Mouse (Mus musculus) lung, postnatal 0 days (tissue): Measurements from ENCODE around the gene Ppil4. TPM values are rescaled to one million over a fixed set of nuclear protein-coding genes. Genes with fewer than 3 reads are reported as not detected.
"Not testable (repeated sequence)": the region's sequence is repeated elsewhere in the genome, so short reads cannot be mapped to it uniquely, and the experiment has no call there.

Experiments used
- ATAC-seq: fragments of 200-750 bp; cut with Nextera tagmentation; 2 replicates; pipeline ENCODE4 v1.8.0; 2017; ENCODE audit warnings: moderate library complexity
- DNase-seq: peaks from one replicate; pipeline ENCODE4 v3.0.0-alpha.2; 2016; ENCODE audit warnings: low spot score
- H3K27ac ChIP-seq: fragments of 300-500 bp; sonication (generic); 2 replicates; pipeline ENCODE4 v1.5.1; 2014; ENCODE audit warnings: antibody characterized with exemption, mild to moderate bottlenecking, low read length, mixed read lengths
- H3K27me3 ChIP-seq: fragments of 300-500 bp; sonication (generic); replicated peaks from 2 replicates; pipeline ENCODE4 v1.6.1; 2014; ENCODE audit warnings: low read length, mixed read lengths; ENCODE audit not compliant: insufficient read depth
- H3K36me3 ChIP-seq: fragments of 300-500 bp; sonication (generic); 2 replicates; pipeline ENCODE4 v1.6.1; 2014; ENCODE audit warnings: low read length, mixed read lengths; ENCODE audit not compliant: insufficient read depth
- H3K4me1 ChIP-seq: fragments of 300-500 bp; sonication (generic); 2 replicates; pipeline ENCODE4 v1.6.1; 2014; ENCODE audit warnings: antibody characterized with exemption, low read depth, low read length, mixed read lengths; ENCODE audit not compliant: insufficient read depth
- H3K4me2 ChIP-seq: fragments of 300-500 bp; sonication (generic); replicated peaks from 2 replicates; pipeline ENCODE4 v1.6.1; 2014; ENCODE audit warnings: low read depth, mild to moderate bottlenecking, low read length, moderate library complexity, mixed read lengths
- H3K4me3 ChIP-seq: fragments of 300-500 bp; sonication (generic); 2 replicates; pipeline ENCODE4 v1.5.1; 2014; ENCODE audit warnings: low read depth, low read length
- H3K9ac ChIP-seq: fragments of 300-500 bp; sonication (generic); replicated peaks from 2 replicates; pipeline ENCODE4 v1.6.1; 2014; ENCODE audit warnings: low read depth, mild to moderate bottlenecking
- H3K9me3 ChIP-seq: fragments of 300-500 bp; sonication (generic); 2 replicates; pipeline ENCODE4 v1.6.1; 2016; ENCODE audit warnings: low read length, mixed read lengths
- CTCF ChIP-seq: IDR thresholded peaks from 2 replicates; pipeline ENCODE4 v1.5.1; 2016; ENCODE audit warnings: antibody characterized with exemption, mild to moderate bottlenecking
- EP300 ChIP-seq: IDR thresholded peaks from 2 replicates; pipeline ENCODE4 v1.6.1; 2016; ENCODE audit warnings: antibody characterized with exemption, mild to moderate bottlenecking, control low read depth
- WGBS: fragments of 180-500 bp; shearing (Covaris S2); extraction: QIAGEN DNeasy Blood & Tissue Kit; methylation state at CpG from one replicate; pipeline ENCODE4 v1.1.7; 2014; 5-methylcytosine and 5-hydroxymethylcytosine counted together
- polyA plus RNA-seq: library from polyadenylated mRNA; unstranded; fragments of >200 nt; fragmentation: Nextera tagmentation; extraction: Ambion mirVana; gene quantifications from 2 replicates; pipeline ENCODE4 v1.2.1, GENCODE M21; 2015

Gene Ppil4
- 30.5 and 30.6 TPM in 2 replicates for polyA plus RNA-seq

DNA sequence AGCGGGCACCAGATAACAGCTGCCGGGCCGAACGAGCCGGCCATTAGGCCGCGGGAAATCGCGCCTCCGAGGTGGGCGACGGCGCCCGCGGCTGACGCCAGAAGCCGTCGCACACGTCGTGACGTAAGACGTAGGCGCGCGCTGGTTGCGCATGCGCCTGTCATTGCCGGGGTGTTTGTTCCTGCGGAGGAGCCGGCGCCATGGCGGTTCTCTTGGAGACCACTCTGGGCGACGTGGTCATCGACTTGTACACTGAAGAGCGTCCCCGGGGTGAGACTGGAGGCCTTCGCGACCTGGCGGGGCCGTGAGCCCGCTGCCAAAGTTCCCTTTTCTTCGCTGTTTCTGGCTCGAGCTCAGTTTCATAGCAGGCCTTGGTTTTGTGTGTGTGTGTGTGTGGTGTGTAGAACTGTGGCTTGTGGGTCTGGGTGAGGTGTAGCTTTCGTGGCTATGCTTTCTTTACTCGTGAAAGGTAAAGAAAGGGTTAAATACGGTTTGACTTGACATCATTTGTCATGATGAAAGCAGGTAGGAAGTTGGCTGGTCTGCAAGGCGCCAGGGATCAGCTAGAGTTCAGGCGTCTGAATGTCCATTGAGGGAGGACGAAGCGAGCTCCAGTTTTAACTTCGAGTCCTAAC is at the start of gene Ppil4, which contains the start of gene Ginm1:
Gene Ppil4, plus strand, starts transcription at position 141 of the 635 bp plus-strand sequence.
Gene Ginm1, minus strand, starts transcription at position 74 of the 635 bp plus-strand sequence.
- DNase-seq = peak; percentile 95
- Histone ChIP-seq H3K9me3 (no peaks in the 10 kb centered on the region), H3K27ac (peak within 1 kb of the TSS; percentile 70), H3K9ac (peak within 1 kb of the TSS; percentile 81), H3K4me1 (peaks cover 5% of the 10 kb centered on the region; the same call in 1 of the 2 replicates), H3K27me3 (no peaks in the 10 kb centered on the region), H3K4me2 (peak within 1 kb of the TSS; percentile 54), H3K4me3 (peak within 1 kb of the TSS; percentile 78), H3K36me3 (peaks cover 2% of the 10 kb centered on the region)
- under 1% methylated on average over 48 of the region's 52 CpGs for WGBS
- ATAC-seq = peak; percentile 98
- no peak for TF ChIP-seq EP300
- no peak for TF ChIP-seq CTCF

- H3K9me3 ChIP-seq, H3K27ac ChIP-seq, H3K4me2 ChIP-seq, DNase-seq, ATAC-seq, H3K27me3 ChIP-seq, H3K4me1 ChIP-seq, H3K9ac ChIP-seq, H3K4me3 ChIP-seq: not testable (repeated sequence)
- H3K36me3 ChIP-seq = peaks cover 13% of the 10 kb centered on the region
- WGBS = 95% methylated on average over 6 of the region's 6 CpGs
These were observed 47.2 kb upstream of the Ppil4 start for GRCm38 (mm10) chr10:7745528-7745927.

GRCm38 (mm10) chr10:7748752-7749151 is 43.9 kb upstream of the Ppil4 start:
- Histone ChIP-seq H3K36me3 (peaks cover 20% of the 10 kb centered on the region), H3K27me3 (no peaks in the 10 kb centered on the region), H3K27ac (no peak overlapping the region), H3K4me3 (no peak overlapping the region), H3K9ac (no peak overlapping the region), H3K4me1 (no peaks in the 10 kb centered on the region), H3K4me2 (no peak overlapping the region), H3K9me3 (no peaks in the 10 kb centered on the region)
- no peak for DNase-seq
- WGBS = 90% methylated on average over 6 of the region's 6 CpGs
- no peak for ATAC-seq
- TF ChIP-seq CTCF (no peak), EP300 (no peak)

- H3K4me3 ChIP-seq = no peak overlapping the region
- no peak for DNase-seq
- no peak overlapping the region for H3K9ac ChIP-seq
- H3K9me3 ChIP-seq = no peaks in the 10 kb centered on the region
- no peak overlapping the region for H3K27ac ChIP-seq
- no peak for ATAC-seq
- H3K36me3 ChIP-seq = peaks cover 19% of the 10 kb centered on the region; the same call in 1 of the 2 replicates
- H3K4me1 ChIP-seq = no peaks in the 10 kb centered on the region
- no peaks in the 10 kb centered on the region for H3K27me3 ChIP-seq
- no peak for TF ChIP-seq CTCF
- no peak for TF ChIP-seq EP300
- H3K4me2 ChIP-seq = no peak overlapping the region
- 88% methylated on average over 2 of the region's 2 CpGs for WGBS
These were observed 35.1 kb upstream of the Ppil4 start for GRCm38 (mm10) chr10:7757544-7757943.

- H3K27ac ChIP-seq = no peak overlapping the region
- ATAC-seq = no peak
- peaks cover 47% of the 10 kb centered on the region; the same call in 1 of the 2 replicates for H3K36me3 ChIP-seq
- H3K4me1 ChIP-seq = no peaks in the 10 kb centered on the region
- no peak for DNase-seq
- no peak overlapping the region for H3K9ac ChIP-seq
- no peaks in the 10 kb centered on the region for H3K9me3 ChIP-seq
- TF ChIP-seq CTCF (no peak), EP300 (no peak)
- H3K27me3 ChIP-seq = no peaks in the 10 kb centered on the region
- H3K4me2 ChIP-seq = no peak overlapping the region
- no peak overlapping the region for H3K4me3 ChIP-seq
- 93% methylated on average over 4 of the region's 4 CpGs for WGBS
These were observed 20.3 kb upstream of the Ppil4 start for GRCm38 (mm10) chr10:7772346-7772745.

- Histone ChIP-seq H3K36me3 (peaks cover 47% of the 10 kb centered on the region; the same call in 1 of the 2 replicates), H3K4me2 (no peak overlapping the region), H3K4me1 (no peaks in the 10 kb centered on the region), H3K27me3 (no peaks in the 10 kb centered on the region), H3K27ac (no peak overlapping the region), H3K9me3 (no peaks in the 10 kb centered on the region), H3K4me3 (no peak overlapping the region), H3K9ac (no peak overlapping the region)
- WGBS = 87% methylated on average over 1 of the region's 1 CpGs
- TF ChIP-seq EP300 (no peak), CTCF (no peak)
- ATAC-seq (no peak), DNase-seq (no peak)
These were observed 19.9 kb upstream of the Ppil4 start for GRCm38 (mm10) chr10:7772769-7773168.
